Mouse (Mus musculus) bone marrow macrophage, adult 2 months (primary cell): ENCODE results near the gene Mxi1.

Experiments
- CTCF ChIP-seq: IDR thresholded peaks from 2 replicates; pipeline ENCODE4 v1.5.1; 2012; ENCODE audit warnings: low read depth, mild to moderate bottlenecking, low read length, moderate library complexity
- POLR2A ChIP-seq: IDR thresholded peaks from 2 replicates; pipeline ENCODE4 v1.6.1; 2012; ENCODE audit warnings: mild to moderate bottlenecking, low read depth, low read length, borderline replicate concordance

DNA sequence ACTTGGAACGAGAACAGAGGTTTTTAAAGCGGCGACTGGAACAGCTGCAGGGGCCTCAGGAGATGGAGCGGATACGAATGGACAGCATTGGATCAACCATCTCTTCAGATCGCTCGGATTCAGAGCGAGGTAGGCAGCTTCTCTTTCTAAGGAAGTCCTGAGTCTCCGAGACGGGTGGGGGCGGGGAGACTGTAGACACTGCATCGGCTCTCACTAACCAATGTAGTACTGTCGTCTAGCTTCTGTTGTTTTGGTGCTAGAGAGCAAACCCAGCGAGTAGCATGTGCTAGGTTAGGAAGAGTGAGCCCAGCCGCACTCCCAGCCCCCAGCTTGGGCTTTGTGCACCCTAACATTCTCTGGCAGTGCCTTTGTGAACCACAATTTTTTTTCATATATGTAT lies 59.9 kb downstream of the Mxi1 start:
- TF ChIP-seq CTCF: no peak
- no peak for TF ChIP-seq POLR2A
